Mouse (Mus musculus): ENCODE measurements around the gene 4931428L18Rik.

DNA sequence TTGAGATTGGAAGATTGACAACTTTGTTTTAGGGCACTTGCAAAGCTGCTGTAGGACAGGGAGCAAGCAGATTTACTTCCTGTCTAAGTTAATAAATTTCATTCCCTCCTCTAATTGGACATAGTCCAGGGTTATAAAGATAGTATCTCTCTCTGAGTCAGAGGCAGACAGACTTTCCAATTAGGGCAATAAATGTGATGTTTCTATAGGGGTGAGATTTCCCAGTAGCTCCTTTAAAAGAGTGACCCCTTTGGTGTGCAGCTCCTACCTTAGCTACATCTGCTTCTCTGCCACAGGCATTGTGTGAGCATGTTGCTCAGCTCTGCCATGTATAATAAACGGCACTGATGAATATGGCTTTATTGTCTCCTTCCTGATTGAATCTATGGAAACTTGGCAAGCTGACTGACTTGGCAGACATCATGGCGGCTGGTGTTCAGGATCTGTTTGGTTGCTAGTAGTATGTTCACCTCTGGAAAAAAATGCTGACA lies 163.6 kb downstream of the 4931428L18Rik start:
- no peak for TF ChIP-seq CTCF (IDR thresholded peaks at IDR 0.05; ENCODE audit: borderline replicate concordance, insufficient read depth, low read length)
- no peak for TF ChIP-seq POLR2A (IDR thresholded peaks at IDR 0.05; ENCODE audit: low read depth, low read length)

All from embryonic fibroblast, embryonic 13.5 days (primary cell).